Mouse (Mus musculus): ENCODE data around the gene Tff2.

GRCm38 (mm10) chr17:31103823-31104222, 40.3 kb downstream of the Tff2 start:
- TF ChIP-seq CTCF (IDR thresholded peaks at IDR 0.05; ENCODE audit: low read depth, low read length) (no peak), POLR2A (IDR thresholded peaks at IDR 0.05; ENCODE audit: insufficient read depth, low read length) (no peak)
